Mouse (Mus musculus): ENCODE measurements at regions not wholly inside any gene's neighbourhood (a gene's known extent, or its start where the extent isn't known, plus 50 kb on each side); places are given as distances from the start of the nearest gene placed in this dataset.

GRCm38 (mm10) chr17:74931540-74931939 lies 73.8 kb upstream of the Ltbp1 start:
- DNase-seq (no peak), ATAC-seq (ENCODE audit: insufficient read depth) (no peak)
- 57% methylated on average over 4 of the region's 4 CpGs for WGBS
- Histone ChIP-seq H3K27ac (ENCODE audit: low read depth) (no peak overlapping the region), H3K4me3 (ENCODE audit: low read depth, low read length) (no peak overlapping the region), H3K4me1 (ENCODE audit: insufficient read depth) (no peaks in the 10 kb centered on the region), H3K27me3 (ENCODE audit: insufficient read depth, low read length) (no peaks in the 10 kb centered on the region), H3K9me3 (ENCODE audit: low read depth, low read length) (no peaks in the 10 kb centered on the region), H3K36me3 (ENCODE audit: insufficient read depth) (no peaks in the 10 kb centered on the region), H3K9ac (no peak overlapping the region), H3K4me2 (no peak overlapping the region)
- TF ChIP-seq CTCF (IDR thresholded peaks at IDR 0.05; ENCODE audit: low read depth), result no peak

DNA sequence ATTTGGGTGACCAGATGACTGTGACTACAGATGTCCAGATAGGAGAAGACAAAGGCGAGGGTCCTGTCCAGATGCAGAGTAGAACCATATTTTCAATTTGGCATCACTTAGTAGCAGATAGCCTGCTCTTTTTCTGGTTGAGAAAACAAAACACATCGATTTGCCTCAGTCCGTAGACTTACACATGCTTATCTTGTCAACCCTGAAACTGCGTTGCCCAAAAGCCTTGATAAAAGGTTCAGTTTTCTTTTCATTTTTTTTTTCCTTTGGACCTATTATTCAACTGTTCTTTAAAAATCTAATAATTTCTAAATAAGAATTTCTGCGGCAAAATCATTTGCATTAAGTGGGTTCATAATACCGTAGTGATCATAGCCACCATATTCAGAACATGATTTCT lies 64.0 kb upstream of the Ltbp1 start:
- Histone ChIP-seq H3K27me3 (ENCODE audit: insufficient read depth, low read length) (no peaks in the 10 kb centered on the region), H3K4me2 (no peak overlapping the region), H3K4me3 (ENCODE audit: low read depth, low read length) (no peak overlapping the region), H3K9me3 (ENCODE audit: low read depth, low read length) (no peaks in the 10 kb centered on the region), H3K27ac (ENCODE audit: low read depth) (no peak overlapping the region), H3K36me3 (ENCODE audit: insufficient read depth) (no peaks in the 10 kb centered on the region), H3K4me1 (ENCODE audit: insufficient read depth) (no peaks in the 10 kb centered on the region), H3K9ac (no peak overlapping the region)
- 86% methylated on average over 6 of the region's 6 CpGs for WGBS
- ATAC-seq (ENCODE audit: insufficient read depth), result no peak
- no peak for TF ChIP-seq CTCF (IDR thresholded peaks at IDR 0.05; ENCODE audit: low read depth)
- DNase-seq, result no peak

GRCm38 (mm10) chr17:74942984-74943801 lies 62.2 kb upstream of the Ltbp1 start:
- TF ChIP-seq CTCF (IDR thresholded peaks at IDR 0.05; ENCODE audit: low read depth), result no peak
- peak; percentile 31; the same call in 1 of the 2 replicates for ATAC-seq (ENCODE audit: insufficient read depth)
- Histone ChIP-seq H3K4me2 (no peak overlapping the region), H3K27ac (ENCODE audit: low read depth) (peak overlapping the region; percentile 13; the same call in 1 of the 2 replicates), H3K9ac (no peak overlapping the region), H3K27me3 (ENCODE audit: insufficient read depth, low read length) (no peaks in the 10 kb centered on the region), H3K9me3 (ENCODE audit: low read depth, low read length) (no peaks in the 10 kb centered on the region), H3K36me3 (ENCODE audit: insufficient read depth) (no peaks in the 10 kb centered on the region), H3K4me3 (ENCODE audit: low read depth, low read length) (no peak overlapping the region), H3K4me1 (ENCODE audit: insufficient read depth) (no peaks in the 10 kb centered on the region)
- WGBS, result 58% methylated on average over 10 of the region's 10 CpGs
- DNase-seq, result peak; percentile 38

DNA sequence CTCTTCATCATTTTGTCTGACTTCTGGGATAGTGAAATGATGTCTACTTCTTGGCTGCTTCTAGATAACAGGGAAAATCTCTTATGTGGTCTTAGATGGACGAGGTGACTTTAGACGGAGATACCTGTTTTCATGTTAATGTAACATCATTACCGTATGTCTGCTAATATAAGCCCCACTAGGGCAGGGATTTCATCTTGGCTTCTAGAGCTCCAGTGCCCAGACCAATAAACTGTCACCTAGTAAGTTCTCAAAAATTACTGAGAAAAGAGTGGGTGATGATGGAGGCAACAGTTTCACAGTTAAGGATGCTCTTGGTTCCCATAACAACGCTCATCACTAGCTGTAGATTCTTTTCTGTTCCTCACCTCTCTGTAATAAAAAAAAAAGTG lies 61.6 kb upstream of the Ltbp1 start:
- WGBS, result 36% methylated on average over 4 of the region's 4 CpGs
- Histone ChIP-seq H3K9ac (no peak overlapping the region), H3K27me3 (ENCODE audit: insufficient read depth, low read length) (no peaks in the 10 kb centered on the region), H3K9me3 (ENCODE audit: low read depth, low read length) (no peaks in the 10 kb centered on the region), H3K4me1 (ENCODE audit: insufficient read depth) (no peaks in the 10 kb centered on the region), H3K4me3 (ENCODE audit: low read depth, low read length) (no peak overlapping the region), H3K27ac (ENCODE audit: low read depth) (no peak overlapping the region), H3K36me3 (ENCODE audit: insufficient read depth) (no peaks in the 10 kb centered on the region), H3K4me2 (no peak overlapping the region)
- ATAC-seq (ENCODE audit: insufficient read depth), result no peak
- DNase-seq, result no peak
- TF ChIP-seq CTCF (IDR thresholded peaks at IDR 0.05; ENCODE audit: low read depth), result no peak

GRCm38 (mm10) chr17:74945149-74945548 lies 60.2 kb upstream of the Ltbp1 start:
- WGBS, result 87% methylated on average over 6 of the region's 6 CpGs
- H3K4me3 ChIP-seq (ENCODE audit: low read depth, low read length), result no peak overlapping the region

GRCm38 (mm10) chr17:74948476-74948875 lies 56.9 kb upstream of the Ltbp1 start:
- Histone ChIP-seq H3K4me1 (ENCODE audit: insufficient read depth) (no peaks in the 10 kb centered on the region), H3K9me3 (ENCODE audit: low read depth, low read length) (no peaks in the 10 kb centered on the region), H3K27ac (ENCODE audit: low read depth) (no peak overlapping the region), H3K27me3 (ENCODE audit: insufficient read depth, low read length) (no peaks in the 10 kb centered on the region), H3K4me2 (no peak overlapping the region), H3K36me3 (ENCODE audit: insufficient read depth) (no peaks in the 10 kb centered on the region), H3K9ac (no peak overlapping the region), H3K4me3 (ENCODE audit: low read depth, low read length) (no peak overlapping the region)
- TF ChIP-seq CTCF (IDR thresholded peaks at IDR 0.05; ENCODE audit: low read depth), result no peak
- 48% methylated on average over 3 of the region's 3 CpGs for WGBS
- no peak for ATAC-seq (ENCODE audit: insufficient read depth)
- DNase-seq, result peak; percentile 27

More at GRCm38 (mm10) chr17:74945149-74945548, 60.2 kb upstream of the Ltbp1 start:
- no peaks in the 10 kb centered on the region for H3K27me3 ChIP-seq (ENCODE audit: insufficient read depth, low read length)
- no peak overlapping the region for H3K27ac ChIP-seq (ENCODE audit: low read depth)
- DNase-seq (no peak), ATAC-seq (ENCODE audit: insufficient read depth) (no peak)
- no peaks in the 10 kb centered on the region for H3K4me1 ChIP-seq (ENCODE audit: insufficient read depth)
- no peaks in the 10 kb centered on the region for H3K36me3 ChIP-seq (ENCODE audit: insufficient read depth)
- no peak overlapping the region for H3K4me2 ChIP-seq
- H3K9ac ChIP-seq, result no peak overlapping the region
- no peaks in the 10 kb centered on the region for H3K9me3 ChIP-seq (ENCODE audit: low read depth, low read length)
- no peak for TF ChIP-seq CTCF (IDR thresholded peaks at IDR 0.05; ENCODE audit: low read depth)

DNA sequence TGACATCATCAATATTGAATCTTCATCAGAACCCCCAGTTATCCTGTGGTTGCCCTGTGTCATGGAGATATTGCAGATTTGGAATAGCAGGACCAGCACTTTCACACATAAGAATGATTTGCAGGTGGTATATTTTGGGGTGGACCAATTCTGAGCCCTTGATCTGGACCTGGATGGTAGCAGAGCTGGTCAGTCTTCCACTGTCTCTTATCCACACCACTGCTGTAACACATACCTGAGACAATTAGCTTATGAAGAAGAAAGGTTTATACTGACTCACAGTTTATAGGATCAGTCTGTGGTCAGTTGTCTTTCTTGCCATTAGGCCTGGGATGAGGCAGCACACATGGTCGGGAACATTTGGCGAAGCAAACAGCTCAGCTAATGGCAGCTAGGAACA lies 55.1 kb upstream of the Ltbp1 start:
- no peak overlapping the region for H3K4me2 ChIP-seq
- H3K4me3 ChIP-seq (ENCODE audit: low read depth, low read length), result no peak overlapping the region
- no peak overlapping the region for H3K9ac ChIP-seq
- H3K4me1 ChIP-seq (ENCODE audit: insufficient read depth), result no peaks in the 10 kb centered on the region
- 97% methylated on average over 2 of the region's 2 CpGs for WGBS
- no peak for TF ChIP-seq CTCF (IDR thresholded peaks at IDR 0.05; ENCODE audit: low read depth)
- no peaks in the 10 kb centered on the region for H3K9me3 ChIP-seq (ENCODE audit: low read depth, low read length)
- no peaks in the 10 kb centered on the region for H3K27me3 ChIP-seq (ENCODE audit: insufficient read depth, low read length)
- no peak for DNase-seq
- no peak overlapping the region for H3K27ac ChIP-seq (ENCODE audit: low read depth)
- no peak for ATAC-seq (ENCODE audit: insufficient read depth)
- no peaks in the 10 kb centered on the region for H3K36me3 ChIP-seq (ENCODE audit: insufficient read depth)
